Mouse (Mus musculus) spleen, adult 2 months (tissue): ENCODE measurements around the gene Ttc3.

Experiments used
- CTCF ChIP-seq: fragments of 200-500 bp; IDR thresholded peaks from 2 replicates; pipeline ENCODE4 v1.5.1; 2011; ENCODE audit warnings: mild to moderate bottlenecking, inconsistent platforms; ENCODE audit not compliant: insufficient read depth, insufficient read length, insufficient replicate concordance; ENCODE audit errors: extremely low read depth
- POLR2A ChIP-seq: fragments of 200-500 bp; IDR thresholded peaks from 2 replicates; pipeline ENCODE4 v1.6.1; 2011; ENCODE audit warnings: low read depth, low read length, inconsistent platforms

GRCm38 (mm10) chr16:94331233-94331885 is 39.1 kb upstream of the Ttc3 start:
- TF ChIP-seq POLR2A = no peak
- no peak for TF ChIP-seq CTCF
